Mouse (Mus musculus): ENCODE results near the gene Gmeb2. TPM values are rescaled to one million over a fixed set of nuclear protein-coding genes. Genes with fewer than 3 reads are reported as not detected.
A peak's percentile ranks its signal among the peaks of the same experiment; 100 is the strongest.

Gmeb2 gene
- polyA plus RNA-seq, 1 experiment from 2014 or later: 13.0 TPM

DNA sequence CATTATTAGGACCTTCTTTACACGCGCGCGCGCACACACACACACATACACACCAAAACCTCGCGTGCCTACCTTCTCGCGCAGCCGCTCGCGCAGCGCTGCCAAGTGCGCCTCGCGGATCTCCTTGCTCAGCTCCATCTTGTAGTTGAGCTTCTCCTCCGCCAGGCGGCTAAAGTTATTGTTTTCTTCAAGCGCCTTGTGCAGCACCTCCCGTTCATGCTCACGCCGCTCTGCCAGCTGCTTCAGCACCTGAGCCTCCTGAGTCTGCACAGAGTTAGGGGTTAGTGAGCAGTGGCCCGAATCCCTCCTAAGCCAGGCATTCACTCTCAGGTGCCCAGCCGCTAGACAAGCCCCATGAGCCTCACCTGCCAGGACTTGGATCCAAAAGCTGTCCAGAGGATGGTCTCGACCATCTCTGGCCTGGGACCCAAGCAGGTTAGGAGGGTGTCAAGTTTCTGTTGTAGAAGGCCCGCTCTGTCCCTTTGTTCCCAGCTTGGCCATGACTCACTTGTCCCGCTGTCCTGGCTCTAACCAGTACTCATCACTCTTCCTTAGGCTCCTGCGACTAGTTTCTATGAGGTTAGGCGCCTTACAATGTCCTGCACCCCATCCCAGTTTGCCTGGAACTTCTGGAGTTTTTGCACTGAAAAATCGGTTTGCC, 19.4 kb upstream of the Gmeb2 start:
- Histone ChIP-seq H3K27me3 (replicated peaks) (peaks cover 63% of the 10 kb centered on the region), H3K4me1 (no peaks in the 10 kb centered on the region; the same call in 1 of the 2 replicates), H3K27ac (no peak overlapping the region), H3K36me3 (no peaks in the 10 kb centered on the region), H3K4me2 (no peak overlapping the region), H3K9me3 (replicated peaks) (no peaks in the 10 kb centered on the region), H3K4me3 (no peak overlapping the region), H3K9ac (no peak overlapping the region)
- ATAC-seq: no peak
- WGBS (ENCODE audit: insufficient replicate concordance): 11% methylated on average over 30 of the region's 30 CpGs

DNA sequence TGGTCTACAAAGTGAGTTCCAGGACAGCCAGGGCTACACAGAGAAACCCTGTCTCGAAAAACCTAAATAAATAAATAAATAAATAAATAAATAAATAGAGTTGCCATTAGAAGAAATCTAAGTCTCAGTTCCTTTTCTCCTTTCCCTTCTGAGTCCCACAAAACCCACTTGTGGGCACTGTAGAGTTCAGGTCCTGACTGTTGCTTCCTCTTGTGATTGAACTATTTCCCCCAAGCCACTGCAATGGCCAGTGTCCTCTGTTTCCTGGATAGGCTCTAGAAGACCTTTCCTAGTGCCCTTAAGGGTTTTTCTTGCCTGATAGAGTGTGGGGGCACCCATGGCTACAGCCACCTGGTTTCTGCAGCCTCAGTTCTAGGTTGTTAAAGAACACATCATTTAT, 17.1 kb upstream of the Gmeb2 start:
- 36% methylated on average over 1 of the region's 1 CpGs for WGBS (ENCODE audit: insufficient replicate concordance)
- ATAC-seq: no peak
- no peaks in the 10 kb centered on the region for H3K9me3 ChIP-seq (replicated peaks)

GRCm38 (mm10) chr2:181302041-181302440, 14.2 kb upstream of the Gmeb2 start:
- H3K4me3 ChIP-seq: no peak overlapping the region
- no peak for ATAC-seq
- no peak overlapping the region for H3K27ac ChIP-seq
- H3K9me3 ChIP-seq (replicated peaks): no peaks in the 10 kb centered on the region
- 19% methylated on average over 3 of the region's 3 CpGs for WGBS (ENCODE audit: insufficient replicate concordance)
- peaks cover 18% of the 10 kb centered on the region for H3K27me3 ChIP-seq (replicated peaks)
- no peaks in the 10 kb centered on the region; the same call in 1 of the 2 replicates for H3K4me1 ChIP-seq
- no peak overlapping the region for H3K4me2 ChIP-seq
- peaks cover 23% of the 10 kb centered on the region for H3K36me3 ChIP-seq
- H3K9ac ChIP-seq: no peak overlapping the region

More for the DNA sequence above, 17.1 kb upstream of the Gmeb2 start:
- peaks cover 20% of the 10 kb centered on the region for H3K36me3 ChIP-seq
- H3K4me2 ChIP-seq: no peak overlapping the region
- no peak overlapping the region for H3K9ac ChIP-seq
- no peak overlapping the region for H3K4me3 ChIP-seq
- H3K27me3 ChIP-seq (replicated peaks): peaks cover 40% of the 10 kb centered on the region
- no peak overlapping the region for H3K27ac ChIP-seq
- no peaks in the 10 kb centered on the region; the same call in 1 of the 2 replicates for H3K4me1 ChIP-seq

DNA sequence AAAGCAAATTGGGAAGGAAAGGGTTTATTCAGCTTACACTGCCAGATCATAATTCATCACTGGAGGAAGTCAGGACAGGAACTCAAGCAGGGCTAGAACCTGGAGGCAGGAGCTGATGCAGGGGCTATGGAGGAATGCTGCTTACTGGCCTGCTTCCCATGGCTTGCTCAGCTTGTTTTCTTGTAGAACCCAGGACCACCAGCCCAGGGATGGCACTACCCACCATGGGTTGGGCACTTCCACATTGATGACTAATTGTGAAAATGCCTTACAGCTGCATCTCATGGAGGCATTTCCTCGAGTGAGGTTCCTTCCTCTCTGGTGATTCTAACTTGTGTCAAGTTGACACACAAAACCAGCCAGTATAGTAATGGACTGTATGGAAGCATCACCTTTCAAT, 3.1 kb upstream of the Gmeb2 start:
- Histone ChIP-seq H3K9ac (no peak overlapping the region), H3K9me3 (replicated peaks) (no peaks in the 10 kb centered on the region), H3K27ac (no peak overlapping the region), H3K36me3 (peaks cover 11% of the 10 kb centered on the region), H3K4me3 (no peak overlapping the region), H3K27me3 (replicated peaks) (no peaks in the 10 kb centered on the region), H3K4me2 (no peak overlapping the region), H3K4me1 (peaks cover 23% of the 10 kb centered on the region)
- 46% methylated on average over 1 of the region's 1 CpGs for WGBS (ENCODE audit: insufficient replicate concordance)
- ATAC-seq: no peak

DNA sequence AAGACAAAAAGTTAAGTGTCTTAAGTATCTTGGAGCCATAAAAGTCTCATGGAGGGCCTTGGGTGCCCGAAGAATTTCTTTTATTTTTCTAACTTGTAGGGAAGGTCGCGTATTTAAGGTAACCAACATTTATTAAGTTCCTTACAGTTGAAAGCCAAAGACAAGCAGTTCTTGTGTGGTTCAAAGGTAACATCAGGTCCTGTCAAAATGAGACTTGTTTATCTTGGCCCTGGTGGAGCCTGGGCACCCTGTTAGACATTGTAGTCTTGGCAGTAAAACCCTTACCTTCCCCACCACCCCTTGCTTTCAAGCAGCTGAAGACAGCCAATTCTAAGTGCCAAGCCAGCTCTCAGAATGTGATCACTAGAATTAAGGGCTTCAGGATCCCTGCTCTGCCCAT, 856 bp upstream of the Gmeb2 start:
- Histone ChIP-seq H3K4me2 (peak overlapping the region; percentile 72), H3K9ac (peak overlapping the region; percentile 69), H3K9me3 (replicated peaks) (no peaks in the 10 kb centered on the region), H3K4me1 (peaks cover 31% of the 10 kb centered on the region), H3K36me3 (peaks cover 23% of the 10 kb centered on the region), H3K4me3 (peak overlapping the region; percentile 81), H3K27me3 (replicated peaks) (no peaks in the 10 kb centered on the region), H3K27ac (peak overlapping the region; percentile 66)
- 74% methylated on average over 3 of the region's 3 CpGs for WGBS (ENCODE audit: insufficient replicate concordance)
- ATAC-seq: no peak

GRCm38 (mm10) chr2:181287338-181287957, 387 bp downstream of the Gmeb2 start:
- peak; percentile 85 for ATAC-seq
- WGBS (ENCODE audit: insufficient replicate concordance): under 1% methylated on average over 51 of the region's 71 CpGs
- H3K4me2 ChIP-seq: peak overlapping the region; percentile 75
- peaks cover 41% of the 10 kb centered on the region for H3K4me1 ChIP-seq
- no peaks in the 10 kb centered on the region for H3K9me3 ChIP-seq (replicated peaks)
- peak overlapping the region; percentile 81 for H3K4me3 ChIP-seq
- peak overlapping the region; percentile 88 for H3K9ac ChIP-seq
- H3K36me3 ChIP-seq: peaks cover 33% of the 10 kb centered on the region
- H3K27ac ChIP-seq: peak overlapping the region; percentile 95
- no peaks in the 10 kb centered on the region for H3K27me3 ChIP-seq (replicated peaks)

DNA sequence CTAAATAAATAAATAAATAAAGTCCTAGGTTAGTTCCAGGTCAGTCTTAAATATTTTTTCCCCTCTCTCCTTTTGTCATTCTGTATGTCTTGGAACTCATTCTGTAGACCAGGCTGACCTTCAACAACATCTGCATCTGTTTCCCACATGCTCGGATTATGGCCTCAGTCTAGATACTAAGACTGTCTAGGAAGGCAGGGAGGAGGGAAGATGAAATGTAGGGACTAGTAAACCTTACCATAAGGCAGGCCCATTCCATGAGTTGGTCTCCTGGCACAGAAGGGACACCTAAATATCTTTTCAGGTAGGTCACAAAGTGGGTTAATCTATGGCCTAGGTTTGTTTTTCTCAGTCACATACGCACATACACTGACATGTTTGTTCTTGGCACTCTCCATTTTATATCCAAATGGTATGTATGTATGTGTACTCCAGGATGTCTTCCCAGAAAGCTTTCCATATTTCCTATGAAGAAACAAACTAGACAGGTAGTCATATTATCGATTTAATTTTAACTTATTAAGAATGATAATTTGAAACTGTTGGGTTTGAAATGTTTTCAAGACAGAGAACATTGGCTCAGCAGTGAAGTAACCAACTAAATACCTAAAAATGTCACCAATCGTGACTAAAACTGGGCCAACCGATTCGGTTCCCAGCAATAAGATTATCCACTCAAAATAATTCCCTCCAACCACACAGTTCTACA, 1.1 kb downstream of the Gmeb2 start:
- H3K27me3 ChIP-seq (replicated peaks): no peaks in the 10 kb centered on the region
- no peaks in the 10 kb centered on the region for H3K9me3 ChIP-seq (replicated peaks)
- H3K4me2 ChIP-seq: peak overlapping the region; percentile 75
- H3K4me3 ChIP-seq: peak overlapping the region; percentile 81
- peak overlapping the region; percentile 88 for H3K9ac ChIP-seq
- H3K27ac ChIP-seq: peak overlapping the region; percentile 95
- 33% methylated on average over 6 of the region's 6 CpGs for WGBS (ENCODE audit: insufficient replicate concordance)
- H3K36me3 ChIP-seq: peaks cover 40% of the 10 kb centered on the region
- H3K4me1 ChIP-seq: peaks cover 41% of the 10 kb centered on the region
- no peak for ATAC-seq

- ATAC-seq: no peak
- no peaks in the 10 kb centered on the region for H3K27me3 ChIP-seq (replicated peaks)
- peaks cover 30% of the 10 kb centered on the region for H3K4me1 ChIP-seq
- H3K36me3 ChIP-seq: peaks cover 86% of the 10 kb centered on the region
- H3K9me3 ChIP-seq (replicated peaks): no peaks in the 10 kb centered on the region
- WGBS (ENCODE audit: insufficient replicate concordance): 68% methylated on average over 1 of the region's 1 CpGs
- no peak overlapping the region for H3K4me2 ChIP-seq
- H3K9ac ChIP-seq: no peak overlapping the region
- H3K27ac ChIP-seq: no peak overlapping the region
- no peak overlapping the region for H3K4me3 ChIP-seq
These were observed 7.9 kb downstream of the Gmeb2 start for GRCm38 (mm10) chr2:181279968-181280367.

- H3K9me3 ChIP-seq (replicated peaks): no peaks in the 10 kb centered on the region
- no peak overlapping the region for H3K4me3 ChIP-seq
- WGBS (ENCODE audit: insufficient replicate concordance): 58% methylated on average over 3 of the region's 3 CpGs
- peaks cover 18% of the 10 kb centered on the region for H3K4me1 ChIP-seq
- ATAC-seq: peak; percentile 50; the same call in 1 of the 2 replicates
- no peak overlapping the region for H3K9ac ChIP-seq
- no peak overlapping the region for H3K4me2 ChIP-seq
- peaks cover 88% of the 10 kb centered on the region for H3K36me3 ChIP-seq
- H3K27me3 ChIP-seq (replicated peaks): no peaks in the 10 kb centered on the region
- H3K27ac ChIP-seq: no peak overlapping the region
These were observed 10.0 kb downstream of the Gmeb2 start for GRCm38 (mm10) chr2:181277866-181278265.

DNA sequence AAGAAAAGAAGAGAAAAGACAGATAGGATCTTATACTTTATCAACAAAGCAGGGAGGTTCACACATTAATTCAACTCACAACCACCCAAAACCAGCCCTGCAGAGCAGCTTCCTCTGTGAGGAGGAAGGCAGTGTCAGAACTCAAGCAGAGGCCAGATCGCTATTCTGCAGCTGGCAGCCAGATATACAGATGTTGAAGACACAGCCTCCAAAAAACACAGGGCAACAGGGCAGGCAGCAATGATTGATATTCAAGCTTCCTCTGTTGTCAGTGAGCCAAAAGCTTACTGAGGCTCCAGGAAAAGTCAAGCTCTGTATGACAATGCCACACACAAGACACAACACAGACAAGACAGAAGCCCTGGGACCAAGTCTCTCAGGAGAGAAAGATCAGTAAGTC, 11.1 kb downstream of the Gmeb2 start:
- ATAC-seq: no peak
- H3K9me3 ChIP-seq (replicated peaks): no peaks in the 10 kb centered on the region

DNA sequence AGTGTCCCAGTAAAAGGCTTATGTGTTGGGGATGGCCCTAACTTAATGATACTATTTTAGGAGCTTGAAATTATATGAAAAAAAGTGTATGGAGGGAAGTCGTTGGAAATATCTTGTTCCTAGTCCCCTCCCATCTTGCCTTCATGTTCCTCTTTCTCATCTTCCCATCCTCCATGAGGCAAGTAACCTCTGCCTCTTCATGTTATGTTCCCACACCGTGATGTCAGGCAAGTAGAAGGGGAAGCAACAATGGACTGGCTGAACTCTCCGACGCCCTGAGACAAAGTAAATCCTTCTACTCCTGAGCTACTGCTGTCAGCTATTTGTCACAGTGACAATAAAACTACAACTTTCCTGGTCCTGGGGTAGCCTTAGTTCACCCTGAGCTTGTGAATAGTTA, 13.2 kb downstream of the Gmeb2 start:
- H3K9me3 ChIP-seq (replicated peaks): no peaks in the 10 kb centered on the region
- H3K4me2 ChIP-seq: no peak overlapping the region
- H3K27ac ChIP-seq: no peak overlapping the region
- WGBS (ENCODE audit: insufficient replicate concordance): 67% methylated on average over 4 of the region's 4 CpGs
- H3K4me3 ChIP-seq: no peak overlapping the region
- peaks cover 15% of the 10 kb centered on the region for H3K4me1 ChIP-seq
- peaks cover 87% of the 10 kb centered on the region for H3K36me3 ChIP-seq
- no peaks in the 10 kb centered on the region for H3K27me3 ChIP-seq (replicated peaks)
- no peak overlapping the region for H3K9ac ChIP-seq
- ATAC-seq: no peak

More for the DNA sequence above, 11.1 kb downstream of the Gmeb2 start:
- H3K9ac ChIP-seq: no peak overlapping the region
- H3K36me3 ChIP-seq: peaks cover 85% of the 10 kb centered on the region
- no peaks in the 10 kb centered on the region for H3K27me3 ChIP-seq (replicated peaks)
- 0 out of 2 replicates have a peak overlapping the region, but pooled peaks have one; percentile 36 for H3K27ac ChIP-seq
- 88% methylated on average over 1 of the region's 1 CpGs for WGBS (ENCODE audit: insufficient replicate concordance)
- no peak overlapping the region for H3K4me2 ChIP-seq
- peaks cover 15% of the 10 kb centered on the region for H3K4me1 ChIP-seq
- no peak overlapping the region for H3K4me3 ChIP-seq

- 84% methylated on average over 2 of the region's 2 CpGs for WGBS (ENCODE audit: insufficient replicate concordance)
- no peak for ATAC-seq
- Histone ChIP-seq H3K4me1 (peaks cover 15% of the 10 kb centered on the region), H3K27ac (no peak overlapping the region), H3K9me3 (replicated peaks) (no peaks in the 10 kb centered on the region), H3K4me2 (no peak overlapping the region), H3K27me3 (replicated peaks) (no peaks in the 10 kb centered on the region), H3K9ac (no peak overlapping the region), H3K36me3 (peaks cover 88% of the 10 kb centered on the region), H3K4me3 (no peak overlapping the region)
These were observed 14.0 kb downstream of the Gmeb2 start for GRCm38 (mm10) chr2:181273829-181274228.

Data from liver, embryonic 12.5 days (tissue).